Mouse (Mus musculus): ENCODE measurements around the gene Scn1b. TPM values are rescaled to one million over a fixed set of nuclear protein-coding genes. Genes with fewer than 3 reads are reported as not detected.
A peak's percentile ranks its signal among the peaks of the same experiment; 100 is the strongest.

The Scn1b gene
- polyA plus RNA-seq, 1 experiment from 2014 or later, result 0.80 TPM

DNA sequence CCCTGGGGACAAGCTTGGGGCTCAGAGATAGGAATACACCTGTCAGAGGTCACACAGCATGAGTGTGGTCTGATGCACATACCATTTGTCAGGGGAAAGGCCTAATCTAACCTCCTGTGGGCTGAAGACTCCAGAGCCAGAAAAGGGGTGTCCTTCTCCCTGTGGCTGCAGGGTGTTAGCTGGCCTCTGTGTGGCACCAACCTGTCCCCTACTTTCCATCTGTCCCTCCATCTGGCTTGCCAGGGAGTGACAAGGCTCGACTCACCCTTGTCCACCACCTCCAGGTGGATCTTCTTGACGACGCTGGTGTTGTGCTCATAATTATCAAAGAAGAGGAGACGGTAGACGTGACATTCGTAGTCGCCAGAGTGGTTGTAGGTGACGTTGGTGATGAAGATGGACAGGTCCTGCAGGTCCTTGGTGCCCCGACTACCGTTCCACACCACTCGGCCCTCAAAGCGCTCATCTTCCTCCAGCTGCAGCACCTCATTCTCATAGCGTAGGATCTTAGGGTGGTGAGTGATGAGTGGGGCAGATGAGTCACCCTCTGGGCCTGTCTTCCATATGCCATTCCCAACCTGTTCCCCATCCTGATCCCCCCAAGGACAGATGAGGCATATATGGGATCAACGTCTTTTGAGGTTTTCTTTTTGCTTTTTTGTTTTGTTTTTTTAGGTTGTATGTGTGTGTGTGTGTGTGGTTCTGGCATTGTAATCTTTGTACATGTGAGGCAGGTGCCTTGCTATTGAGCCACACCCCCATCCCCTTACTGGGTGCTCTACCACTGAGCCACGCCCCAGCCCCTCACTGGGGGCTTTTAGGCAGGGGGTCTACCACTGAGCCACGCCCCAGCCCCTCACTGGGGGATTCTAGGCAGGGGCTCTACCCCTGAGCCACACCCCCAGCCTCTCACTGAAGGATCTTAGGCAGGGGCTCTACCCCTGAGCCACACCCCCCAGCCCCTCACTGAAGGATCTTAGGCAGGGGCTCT, 3.9 kb downstream of the Scn1b start:
- 92% methylated on average over 16 of the region's 16 CpGs for WGBS
- no peaks in the 10 kb centered on the region for H3K9me3 ChIP-seq (replicated peaks)

DNA sequence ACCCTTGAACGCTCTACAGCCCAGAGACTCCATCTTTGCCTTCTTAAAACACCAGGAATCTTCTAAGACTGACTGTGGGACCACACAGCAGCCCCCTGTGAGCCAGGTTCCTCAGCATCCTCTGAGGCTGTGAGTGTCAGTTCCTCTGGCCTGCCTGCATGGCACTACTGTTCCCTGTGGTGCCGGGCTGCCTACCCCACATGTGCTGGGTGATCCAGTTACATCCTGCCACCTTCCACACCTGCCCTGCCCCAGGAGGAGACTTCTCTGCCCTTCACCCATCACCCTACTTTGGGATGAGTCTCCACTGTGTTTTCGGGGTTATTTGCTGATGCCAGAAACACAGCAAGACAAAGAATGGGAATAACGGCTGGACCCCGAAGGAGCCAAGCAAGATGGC, 7.2 kb downstream of the Scn1b start:
- WGBS, result 85% methylated on average over 5 of the region's 5 CpGs
- Histone ChIP-seq H3K4me3 (no peak overlapping the region), H3K27me3 (ENCODE audit: low read depth, poor library complexity, severe bottlenecking) (peaks cover 23% of the 10 kb centered on the region), H3K4me1 (peaks cover 25% of the 10 kb centered on the region), H3K9me3 (replicated peaks) (no peaks in the 10 kb centered on the region), H3K27ac (replicated peaks) (no peak overlapping the region), H3K36me3 (no peaks in the 10 kb centered on the region)
- no peak for DNase-seq (ENCODE audit: low spot score)

More for the DNA sequence above, 3.9 kb downstream of the Scn1b start:
- no peaks in the 10 kb centered on the region for H3K36me3 ChIP-seq
- no peak overlapping the region for H3K4me3 ChIP-seq
- H3K27me3 ChIP-seq (ENCODE audit: low read depth, poor library complexity, severe bottlenecking), result peaks cover 40% of the 10 kb centered on the region
- peaks cover 16% of the 10 kb centered on the region for H3K4me1 ChIP-seq
- no peak for DNase-seq (ENCODE audit: low spot score)
- H3K27ac ChIP-seq (replicated peaks), result no peak overlapping the region

GRCm38 (mm10) chr7:31118486-31118885, 8.3 kb downstream of the Scn1b start:
- DNase-seq (ENCODE audit: low spot score), result no peak
- H3K36me3 ChIP-seq, result no peaks in the 10 kb centered on the region
- H3K27me3 ChIP-seq (ENCODE audit: low read depth, poor library complexity, severe bottlenecking), result peaks cover 21% of the 10 kb centered on the region
- no peak overlapping the region for H3K4me3 ChIP-seq
- 81% methylated on average over 7 of the region's 7 CpGs for WGBS
- no peak overlapping the region for H3K27ac ChIP-seq (replicated peaks)
- H3K4me1 ChIP-seq, result peaks cover 25% of the 10 kb centered on the region
- no peaks in the 10 kb centered on the region for H3K9me3 ChIP-seq (replicated peaks)

GRCm38 (mm10) chr7:31117465-31117864, 9.3 kb downstream of the Scn1b start:
- H3K27ac ChIP-seq (replicated peaks), result no peak overlapping the region
- peaks cover 21% of the 10 kb centered on the region for H3K27me3 ChIP-seq (ENCODE audit: low read depth, poor library complexity, severe bottlenecking)
- no peak overlapping the region for H3K4me3 ChIP-seq
- DNase-seq (ENCODE audit: low spot score), result no peak
- H3K36me3 ChIP-seq, result no peaks in the 10 kb centered on the region
- H3K9me3 ChIP-seq (replicated peaks), result no peaks in the 10 kb centered on the region
- 93% methylated on average over 11 of the region's 11 CpGs for WGBS
- peaks cover 25% of the 10 kb centered on the region for H3K4me1 ChIP-seq

DNA sequence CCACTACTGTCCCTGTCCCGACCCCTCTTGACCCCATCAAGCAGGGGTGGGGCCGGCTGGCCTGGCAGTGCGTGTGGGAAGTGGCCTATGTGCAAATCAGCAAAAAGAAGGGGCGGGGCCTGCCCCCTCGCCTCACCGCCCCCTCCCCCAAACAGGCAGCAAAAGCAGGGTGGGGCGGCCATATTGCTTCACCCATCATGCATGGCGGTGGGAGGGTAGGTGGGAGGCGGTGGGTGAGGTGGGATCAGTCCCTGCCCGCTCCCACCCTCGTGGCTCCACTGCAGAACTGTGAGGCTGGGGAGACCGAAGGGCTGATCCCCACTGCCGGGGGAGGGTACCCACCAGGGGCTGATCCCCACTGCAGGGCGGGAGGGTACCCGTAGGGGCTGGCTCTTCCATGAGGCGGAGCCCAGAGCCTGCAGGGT, 10.1 kb downstream of the Scn1b start:
- Histone ChIP-seq H3K27me3 (ENCODE audit: low read depth, poor library complexity, severe bottlenecking) (peaks cover 21% of the 10 kb centered on the region), H3K4me1 (peaks cover 31% of the 10 kb centered on the region), H3K4me3 (peak overlapping the region; percentile 30), H3K27ac (replicated peaks) (peak overlapping the region; percentile 57; the same call in 1 of the 2 replicates), H3K9me3 (replicated peaks) (no peaks in the 10 kb centered on the region), H3K36me3 (no peaks in the 10 kb centered on the region)
- WGBS, result 44% methylated on average over 16 of the region's 16 CpGs
- no peak for DNase-seq (ENCODE audit: low spot score)

GRCm38 (mm10) chr7:31115587-31116043, 11.2 kb downstream of the Scn1b start:
- peaks cover 21% of the 10 kb centered on the region for H3K27me3 ChIP-seq (ENCODE audit: low read depth, poor library complexity, severe bottlenecking)
- H3K4me3 ChIP-seq, result no peak overlapping the region
- H3K27ac ChIP-seq (replicated peaks), result peak overlapping the region; percentile 43
- H3K9me3 ChIP-seq (replicated peaks), result no peaks in the 10 kb centered on the region
- H3K4me1 ChIP-seq, result peaks cover 38% of the 10 kb centered on the region
- no peaks in the 10 kb centered on the region for H3K36me3 ChIP-seq
- 34% methylated on average over 17 of the region's 17 CpGs for WGBS
- DNase-seq (ENCODE audit: low spot score), result peak; percentile 45

GRCm38 (mm10) chr7:31115182-31115581, 11.6 kb downstream of the Scn1b start, which contains the start of gene Hpn:
Gene Hpn (minus strand): TSS chr7:31115290.
- H3K27ac ChIP-seq (replicated peaks), result peak within 1 kb of the TSS; percentile 43
- WGBS, result 13% methylated on average over 15 of the region's 15 CpGs
- H3K27me3 ChIP-seq (ENCODE audit: low read depth, poor library complexity, severe bottlenecking), result peaks cover 21% of the 10 kb centered on the region
- no peaks in the 10 kb centered on the region for H3K9me3 ChIP-seq (replicated peaks)
- DNase-seq (ENCODE audit: low spot score), result no peak
- H3K4me1 ChIP-seq, result peaks cover 38% of the 10 kb centered on the region
- H3K36me3 ChIP-seq, result no peaks in the 10 kb centered on the region
- no peak within 1 kb of the TSS for H3K4me3 ChIP-seq

GRCm38 (mm10) chr7:31114646-31115045, 12.2 kb downstream of the Scn1b start:
- Histone ChIP-seq H3K9me3 (replicated peaks) (no peaks in the 10 kb centered on the region), H3K4me1 (peaks cover 38% of the 10 kb centered on the region), H3K36me3 (no peaks in the 10 kb centered on the region), H3K27ac (replicated peaks) (no peak overlapping the region), H3K27me3 (ENCODE audit: low read depth, poor library complexity, severe bottlenecking) (peaks cover 21% of the 10 kb centered on the region), H3K4me3 (no peak overlapping the region)
- DNase-seq (ENCODE audit: low spot score), result no peak
- 54% methylated on average over 10 of the region's 10 CpGs for whole genome bisulfite sequencing

GRCm38 (mm10) chr7:31113800-31114199, 13.0 kb downstream of the Scn1b start:
- H3K9me3 ChIP-seq (replicated peaks), result no peaks in the 10 kb centered on the region
- H3K4me3 ChIP-seq, result no peak overlapping the region
- peaks cover 38% of the 10 kb centered on the region for H3K4me1 ChIP-seq
- H3K27ac ChIP-seq (replicated peaks), result no peak overlapping the region
- 78% methylated on average over 6 of the region's 6 CpGs for WGBS
- DNase-seq (ENCODE audit: low spot score), result no peak
- H3K36me3 ChIP-seq, result no peaks in the 10 kb centered on the region
- peaks cover 21% of the 10 kb centered on the region for H3K27me3 ChIP-seq (ENCODE audit: low read depth, poor library complexity, severe bottlenecking)

- H3K36me3 ChIP-seq, result no peaks in the 10 kb centered on the region
- WGBS, result 33% methylated on average over 4 of the region's 4 CpGs
- peaks cover 21% of the 10 kb centered on the region for H3K27me3 ChIP-seq (ENCODE audit: low read depth, poor library complexity, severe bottlenecking)
- DNase-seq (ENCODE audit: low spot score), result no peak
- no peaks in the 10 kb centered on the region for H3K9me3 ChIP-seq (replicated peaks)
- H3K27ac ChIP-seq (replicated peaks), result peak overlapping the region; percentile 28; the same call in 1 of the 2 replicates
- H3K4me3 ChIP-seq, result no peak overlapping the region
- H3K4me1 ChIP-seq, result peaks cover 36% of the 10 kb centered on the region
These were observed 14.8 kb downstream of the Scn1b start for GRCm38 (mm10) chr7:31112036-31112435.

GRCm38 (mm10) chr7:31110861-31111385, 15.9 kb downstream of the Scn1b start:
- peaks cover 25% of the 10 kb centered on the region for H3K4me1 ChIP-seq
- H3K27ac ChIP-seq (replicated peaks), result no peak overlapping the region
- H3K36me3 ChIP-seq, result no peaks in the 10 kb centered on the region
- no peaks in the 10 kb centered on the region for H3K9me3 ChIP-seq (replicated peaks)
- DNase-seq (ENCODE audit: low spot score), result no peak
- H3K27me3 ChIP-seq (ENCODE audit: low read depth, poor library complexity, severe bottlenecking), result peaks cover 16% of the 10 kb centered on the region
- 82% methylated on average over 15 of the region's 15 CpGs for WGBS
- H3K4me3 ChIP-seq, result no peak overlapping the region

DNA sequence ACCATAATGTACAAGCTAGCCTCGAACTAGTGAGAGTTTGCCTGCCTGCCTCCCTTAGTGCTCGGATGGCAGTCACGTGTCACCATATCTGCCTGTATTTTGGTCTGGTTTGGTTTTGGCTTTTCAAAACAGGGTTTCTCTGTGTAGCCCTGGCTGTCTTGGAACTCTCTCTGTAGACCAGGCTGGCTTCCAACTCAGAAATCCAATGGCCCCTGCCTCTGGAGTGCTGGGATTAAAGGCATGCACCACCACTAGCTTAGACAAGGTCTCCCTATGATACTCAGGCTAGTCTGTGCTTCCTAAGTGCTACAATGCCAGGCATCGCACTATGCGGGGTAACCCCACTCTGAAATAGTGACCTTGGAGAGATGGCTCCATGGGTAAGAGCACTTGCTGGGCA, 17.0 kb downstream of the Scn1b start:
- no peak for DNase-seq (ENCODE audit: low spot score)
- peaks cover 15% of the 10 kb centered on the region for H3K4me1 ChIP-seq
- H3K27me3 ChIP-seq (ENCODE audit: low read depth, poor library complexity, severe bottlenecking), result peaks cover 5% of the 10 kb centered on the region; the same call in 1 of the 2 replicates
- no peaks in the 10 kb centered on the region for H3K36me3 ChIP-seq
- H3K4me3 ChIP-seq, result no peak overlapping the region
- H3K9me3 ChIP-seq (replicated peaks), result no peaks in the 10 kb centered on the region
- H3K27ac ChIP-seq (replicated peaks), result no peak overlapping the region
- WGBS, result 90% methylated on average over 5 of the region's 5 CpGs

DNA sequence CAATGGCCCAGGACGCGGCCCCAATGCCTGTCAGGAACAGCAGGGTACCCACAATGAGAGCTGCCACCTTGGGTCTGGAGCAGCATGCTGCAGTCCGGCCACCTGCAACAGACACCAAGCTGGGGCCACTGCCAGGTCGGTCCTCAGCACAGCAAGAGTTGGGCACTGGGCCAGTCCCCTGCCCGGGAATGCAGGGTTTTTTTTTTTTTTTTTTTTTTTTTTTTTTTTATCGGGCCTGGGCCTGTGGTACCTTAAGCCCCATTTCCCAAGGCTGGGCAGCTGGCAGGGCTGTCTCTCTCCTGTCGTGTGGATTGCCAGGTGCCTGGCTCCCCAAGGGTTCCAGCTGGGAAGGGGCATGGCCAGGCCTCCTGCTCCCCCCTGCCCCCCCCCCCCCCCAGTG, 17.7 kb downstream of the Scn1b start:
- Histone ChIP-seq H3K27ac (replicated peaks) (no peak overlapping the region), H3K9me3 (replicated peaks) (no peaks in the 10 kb centered on the region), H3K4me1 (peaks cover 13% of the 10 kb centered on the region), H3K4me3 (no peak overlapping the region), H3K36me3 (no peaks in the 10 kb centered on the region), H3K27me3 (ENCODE audit: low read depth, poor library complexity, severe bottlenecking) (no peaks in the 10 kb centered on the region)
- DNase-seq (ENCODE audit: low spot score), result no peak
- WGBS, result 47% methylated on average over 7 of the region's 7 CpGs

All from midbrain, embryonic 10.5 days (tissue).